Mouse (Mus musculus): ENCODE results near the gene Fam43a.

GRCm38 (mm10) chr16:30580765-30581164 is 18.8 kb upstream of the Fam43a start:
- no peak for TF ChIP-seq CTCF (IDR thresholded peaks at IDR 0.05; ENCODE audit: low read depth)
- TF ChIP-seq EP300 (IDR thresholded peaks at IDR 0.05; ENCODE audit: low read depth), result no peak
